Comparison of ENCODE assay signal across 11 mouse cellular contexts in genomic region chr4:136705091-136705490, GRCm38 (mm10).
"Had no signal": no experiment of that assay in that cellular context is flagged by ENCODE, and none has a peak within 500 bp of the region (broad histone marks: within the 10 kb centered on the region; RNA-seq: fewer than 3 reads in every experiment).

No protein-coding gene starts in this region.

- H3K9ac ChIP-seq: intestine, embryonic 15.5 days; liver, embryonic 14.5 days; neural tube, embryonic 15.5 days had no signal

- H3K4me2 ChIP-seq: intestine, embryonic 15.5 days; limb, embryonic 12.5 days; neural tube, embryonic 15.5 days had no signal

- H3K4me3 ChIP-seq: intestine, embryonic 15.5 days; limb, embryonic 12.5 days; myocyte; neural tube, embryonic 15.5 days had no signal

- H3K27ac ChIP-seq: intestine, embryonic 15.5 days; liver, embryonic 14.5 days had no signal

- DNase-seq: layer of hippocampus, adult 9-11 months; layer of hippocampus, postnatal 36 days; lung, adult 18-20 months; right cerebral cortex, adult 18-20 months; right cerebral cortex, postnatal 25 days; thymus, postnatal 36 days had no signal

- H3K36me3 ChIP-seq: intestine, embryonic 15.5 days; limb, embryonic 12.5 days; neural tube, embryonic 15.5 days had no signal

- H3K9me3 ChIP-seq: intestine, embryonic 15.5 days; limb, embryonic 12.5 days; neural tube, embryonic 15.5 days had no signal

- ATAC-seq: intestine, embryonic 15.5 days had no signal

- H3K27me3 ChIP-seq: intestine, embryonic 15.5 days; limb, embryonic 12.5 days; neural tube, embryonic 15.5 days had no signal
